Mouse (Mus musculus) lung, embryonic 16.5 days (tissue): ENCODE data around the gene Cttn. TPM values are rescaled to one million over a fixed set of nuclear protein-coding genes. Genes with fewer than 3 reads are reported as not detected.

ENCODE experiments used
- ATAC-seq: fragments of 200-750 bp; cut with Nextera tagmentation; 2 replicates; pipeline ENCODE4 v1.8.0; 2017; ENCODE audit warnings: low read depth, mild to moderate bottlenecking, moderate library complexity
- H3K27ac ChIP-seq: fragments of 300-500 bp; sonication (generic); 2 replicates; pipeline ENCODE4 v1.5.1; 2014; ENCODE audit warnings: mild to moderate bottlenecking, control low read depth, low read length
- H3K27me3 ChIP-seq: fragments of 300-500 bp; sonication (generic); 2 replicates; pipeline ENCODE4 v1.6.1; 2014; ENCODE audit warnings: low read depth, low read length, mixed read lengths; ENCODE audit not compliant: control insufficient read depth, insufficient read depth
- H3K36me3 ChIP-seq: fragments of 300-500 bp; sonication (generic); 2 replicates; pipeline ENCODE4 v1.6.1; 2014; ENCODE audit warnings: low read length; ENCODE audit not compliant: control insufficient read depth, insufficient read depth
- H3K4me1 ChIP-seq: fragments of 300-500 bp; sonication (generic); replicated peaks from 2 replicates; pipeline ENCODE4 v1.6.1; 2014; ENCODE audit warnings: low read length, mixed read lengths; ENCODE audit not compliant: control insufficient read depth, insufficient read depth
- H3K4me2 ChIP-seq: fragments of 300-500 bp; sonication (generic); 2 replicates; pipeline ENCODE4 v1.6.1; 2014; ENCODE audit warnings: low read depth, low read length, control low read depth
- H3K4me3 ChIP-seq: fragments of 300-500 bp; sonication (generic); 2 replicates; pipeline ENCODE4 v1.5.1; 2014; ENCODE audit warnings: mild to moderate bottlenecking, low read length, control low read depth
- H3K9ac ChIP-seq: fragments of 300-500 bp; sonication (generic); 2 replicates; pipeline ENCODE4 v1.6.1; 2014; ENCODE audit warnings: low read length, control low read depth
- H3K9me3 ChIP-seq: fragments of 300-500 bp; sonication (generic); 2 replicates; pipeline ENCODE4 v1.6.1; 2016; ENCODE audit warnings: low read length; ENCODE audit not compliant: control insufficient read depth
- WGBS: fragments of 180-500 bp; shearing (Covaris S2); extraction: QIAGEN DNeasy Blood & Tissue Kit; methylation state at CpG from one replicate; pipeline ENCODE4 v1.1.7; 2014; 5-methylcytosine and 5-hydroxymethylcytosine counted together
- polyA plus RNA-seq: library from polyadenylated mRNA; unstranded; fragments of >200 nt; fragmentation: Nextera tagmentation; extraction: Ambion mirVana; gene quantifications from 2 replicates; pipeline ENCODE4 v1.2.1, GENCODE M21; 2015

Gene Cttn
- polyA plus RNA-seq, 1 experiment from 2014 or later = 178 TPM

DNA sequence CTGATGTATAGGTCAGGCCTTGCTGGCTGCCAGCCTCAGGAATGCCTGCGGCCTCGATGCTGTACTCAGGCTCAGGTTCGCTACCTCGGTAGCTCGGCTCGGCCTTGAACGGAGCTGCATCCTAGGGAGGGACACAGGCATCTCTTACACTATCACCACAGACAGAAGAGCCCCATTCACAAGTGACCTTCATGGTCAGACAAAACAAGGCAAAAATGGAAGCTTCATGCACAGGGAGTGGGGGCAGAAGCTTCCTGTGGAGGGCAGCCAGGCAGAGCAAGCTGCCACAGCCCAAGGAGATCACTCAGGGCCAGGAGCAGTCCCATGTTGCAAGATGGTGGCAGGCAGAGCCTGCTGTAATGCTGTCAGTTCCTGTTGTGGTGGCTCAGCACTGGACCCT lies 32.0 kb downstream of the Cttn start:
- WGBS = 95% methylated on average over 7 of the region's 7 CpGs
- Histone ChIP-seq H3K36me3 (peaks cover 59% of the 10 kb centered on the region), H3K27me3 (no peaks in the 10 kb centered on the region), H3K27ac (no peak overlapping the region), H3K4me2 (no peak overlapping the region), H3K9ac (no peak overlapping the region), H3K4me1 (no peaks in the 10 kb centered on the region), H3K9me3 (no peaks in the 10 kb centered on the region), H3K4me3 (no peak overlapping the region)
- no peak for ATAC-seq

DNA sequence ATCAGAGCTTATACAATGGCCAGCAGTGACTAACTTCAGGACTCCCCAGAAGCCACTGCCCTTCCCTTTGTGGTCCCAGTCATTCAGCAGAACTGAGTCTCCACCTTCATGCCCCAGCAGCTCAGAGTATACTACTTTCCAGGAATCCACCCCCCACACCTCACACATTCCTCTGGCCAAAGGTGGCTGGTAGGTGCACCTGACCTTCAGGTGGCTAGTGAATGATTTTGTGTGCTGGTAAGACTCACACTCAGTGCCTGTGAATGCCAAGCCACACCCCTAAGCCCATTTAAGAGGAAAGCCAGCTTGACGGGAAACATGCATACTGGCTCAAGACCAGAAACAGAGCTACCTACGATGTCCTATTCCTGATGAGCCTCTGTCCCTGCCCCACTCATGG lies 37.9 kb downstream of the Cttn start:
- H3K4me2 ChIP-seq = no peak overlapping the region
- no peak overlapping the region for H3K4me3 ChIP-seq
- 50% methylated on average over 2 of the region's 2 CpGs for WGBS
- H3K36me3 ChIP-seq = peaks cover 17% of the 10 kb centered on the region
- ATAC-seq = no peak
- H3K27me3 ChIP-seq = no peaks in the 10 kb centered on the region
- H3K4me1 ChIP-seq = no peaks in the 10 kb centered on the region
- H3K9ac ChIP-seq = no peak overlapping the region
- no peak overlapping the region for H3K27ac ChIP-seq
- no peaks in the 10 kb centered on the region for H3K9me3 ChIP-seq

DNA sequence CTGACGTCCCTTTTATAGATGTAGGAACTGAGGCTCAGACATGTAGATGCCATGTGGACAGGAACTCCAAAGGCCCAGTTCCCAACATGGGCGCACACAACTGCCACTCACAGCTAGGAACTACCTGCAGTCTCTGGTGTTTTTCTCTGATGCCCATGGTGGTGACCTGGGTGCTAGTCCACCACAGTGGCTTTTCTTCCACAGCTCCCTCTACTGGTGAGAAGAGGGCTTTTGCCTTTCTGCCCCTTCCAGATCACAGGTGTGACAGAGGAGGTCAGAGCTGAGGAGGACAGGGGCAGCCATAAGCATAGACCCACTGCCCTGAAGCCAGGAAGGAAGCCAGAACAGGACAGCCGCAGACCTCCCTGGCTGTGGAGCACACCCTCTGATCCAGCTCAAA lies 43.3 kb downstream of the Cttn start:
- H3K36me3 ChIP-seq = no peaks in the 10 kb centered on the region
- 0 out of 2 replicates have a peak, but pooled peaks cover 3% of the 10 kb centered on the region for H3K4me1 ChIP-seq
- no peak for ATAC-seq
- 83% methylated on average over 3 of the region's 3 CpGs for WGBS
- no peak overlapping the region for H3K4me2 ChIP-seq
- no peaks in the 10 kb centered on the region for H3K27me3 ChIP-seq
- H3K9me3 ChIP-seq = no peaks in the 10 kb centered on the region
- H3K27ac ChIP-seq = no peak overlapping the region
- H3K4me3 ChIP-seq = no peak overlapping the region
- no peak overlapping the region for H3K9ac ChIP-seq

DNA sequence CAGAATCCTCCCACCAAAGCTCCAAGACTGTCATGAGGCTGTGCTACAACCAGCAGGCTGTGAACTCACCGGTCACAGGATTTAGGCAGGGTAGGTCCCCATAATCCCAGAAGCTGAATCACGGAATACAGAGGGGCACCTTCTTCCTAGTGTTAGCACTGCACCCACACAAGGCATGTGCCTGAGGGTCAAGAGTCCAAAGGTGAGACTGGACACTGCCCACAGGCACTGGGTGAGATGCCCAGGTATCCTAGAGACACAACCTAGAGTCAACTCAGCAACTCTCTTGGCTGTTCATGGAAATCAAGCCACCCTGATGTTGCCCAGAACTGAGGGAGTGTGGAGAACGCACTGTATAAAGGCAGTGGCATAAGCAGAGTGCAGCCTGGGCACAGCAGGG lies 44.2 kb downstream of the Cttn start:
- ATAC-seq = no peak
- no peaks in the 10 kb centered on the region for H3K36me3 ChIP-seq
- 75% methylated on average over 3 of the region's 3 CpGs for WGBS
- no peak overlapping the region for H3K4me3 ChIP-seq
- no peaks in the 10 kb centered on the region for H3K9me3 ChIP-seq
- no peak overlapping the region for H3K27ac ChIP-seq
- H3K9ac ChIP-seq = no peak overlapping the region
- no peaks in the 10 kb centered on the region for H3K27me3 ChIP-seq
- no peak overlapping the region for H3K4me2 ChIP-seq
- H3K4me1 ChIP-seq = 0 out of 2 replicates have a peak, but pooled peaks cover 3% of the 10 kb centered on the region

DNA sequence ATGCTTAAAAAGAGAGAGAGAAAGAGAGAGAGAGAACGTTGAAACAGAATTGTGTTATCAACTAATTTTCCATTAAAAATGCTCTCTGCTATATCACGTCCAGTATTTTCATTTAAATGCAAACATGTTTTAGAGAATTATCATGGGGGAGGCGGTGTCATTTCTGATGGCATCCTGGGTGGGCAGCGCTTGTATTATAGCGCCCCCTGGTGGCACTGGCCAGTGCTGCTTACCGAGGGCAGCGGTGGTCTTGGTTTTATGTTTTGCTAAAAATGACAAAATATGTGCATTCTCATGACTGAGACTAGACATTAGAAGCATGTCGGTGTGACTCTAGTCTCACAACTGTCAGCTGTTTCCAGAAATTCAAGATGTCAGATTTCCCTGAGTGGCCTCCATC lies 44.9 kb downstream of the Cttn start:
- Histone ChIP-seq H3K4me1 (0 out of 2 replicates have a peak, but pooled peaks cover 3% of the 10 kb centered on the region), H3K9ac (no peak overlapping the region), H3K27me3 (no peaks in the 10 kb centered on the region), H3K36me3 (no peaks in the 10 kb centered on the region), H3K27ac (no peak overlapping the region), H3K9me3 (no peaks in the 10 kb centered on the region), H3K4me2 (no peak overlapping the region), H3K4me3 (no peak overlapping the region)
- no peak for ATAC-seq
- WGBS = 7% methylated on average over 8 of the region's 8 CpGs

DNA sequence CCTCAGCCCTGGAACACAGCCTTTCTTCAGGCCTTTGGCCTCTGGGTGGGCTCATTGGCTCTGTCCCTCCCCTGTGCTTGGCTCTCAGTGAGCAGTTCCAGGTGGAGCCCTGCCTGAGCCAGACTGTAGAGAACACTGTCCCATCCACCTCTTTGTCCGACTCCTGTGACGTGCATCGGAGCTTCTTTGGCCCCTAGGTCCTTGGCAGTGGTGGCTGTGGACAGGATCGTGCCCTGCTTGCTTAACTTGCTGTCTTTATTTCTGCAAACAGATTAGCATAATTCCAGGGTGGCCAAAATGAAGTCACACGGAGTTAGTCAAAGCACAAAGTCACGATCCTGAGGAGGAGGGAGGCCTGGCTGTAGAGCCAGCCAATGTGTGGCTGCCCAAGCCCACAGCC lies 49.3 kb downstream of the Cttn start:
- H3K36me3 ChIP-seq = no peaks in the 10 kb centered on the region
- H3K9me3 ChIP-seq = no peaks in the 10 kb centered on the region
- H3K27me3 ChIP-seq = no peaks in the 10 kb centered on the region
- no peak overlapping the region for H3K4me3 ChIP-seq
- 71% methylated on average over 6 of the region's 6 CpGs for WGBS
- no peak overlapping the region for H3K4me2 ChIP-seq
- no peak overlapping the region for H3K9ac ChIP-seq
- peaks cover 15% of the 10 kb centered on the region for H3K4me1 ChIP-seq
- H3K27ac ChIP-seq = no peak overlapping the region
- no peak for ATAC-seq

DNA sequence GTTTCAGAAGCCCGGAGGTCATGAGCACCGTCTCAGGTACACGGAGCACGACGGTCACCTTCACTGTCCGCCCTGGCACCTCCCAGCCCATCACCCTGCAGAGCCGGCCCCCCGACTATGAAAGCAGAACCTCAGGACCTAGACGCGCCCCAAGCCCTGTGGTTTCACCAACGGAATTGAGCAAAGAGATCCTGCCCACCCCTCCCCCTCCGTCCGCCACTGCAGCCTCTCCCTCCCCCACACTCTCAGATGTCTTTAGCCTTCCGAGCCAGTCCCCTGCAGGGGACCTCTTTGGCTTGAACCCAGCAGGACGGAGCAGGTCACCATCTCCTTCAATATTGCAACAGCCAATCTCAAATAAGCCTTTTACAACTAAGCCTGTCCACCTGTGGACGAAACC lies 50.3 kb downstream of the Cttn start:
- Histone ChIP-seq H3K27ac (no peak overlapping the region), H3K4me1 (peaks cover 15% of the 10 kb centered on the region), H3K27me3 (no peaks in the 10 kb centered on the region), H3K9ac (no peak overlapping the region), H3K4me3 (no peak overlapping the region), H3K4me2 (no peak overlapping the region), H3K9me3 (no peaks in the 10 kb centered on the region), H3K36me3 (no peaks in the 10 kb centered on the region)
- ATAC-seq = no peak
- 21% methylated on average over 16 of the region's 16 CpGs for WGBS

DNA sequence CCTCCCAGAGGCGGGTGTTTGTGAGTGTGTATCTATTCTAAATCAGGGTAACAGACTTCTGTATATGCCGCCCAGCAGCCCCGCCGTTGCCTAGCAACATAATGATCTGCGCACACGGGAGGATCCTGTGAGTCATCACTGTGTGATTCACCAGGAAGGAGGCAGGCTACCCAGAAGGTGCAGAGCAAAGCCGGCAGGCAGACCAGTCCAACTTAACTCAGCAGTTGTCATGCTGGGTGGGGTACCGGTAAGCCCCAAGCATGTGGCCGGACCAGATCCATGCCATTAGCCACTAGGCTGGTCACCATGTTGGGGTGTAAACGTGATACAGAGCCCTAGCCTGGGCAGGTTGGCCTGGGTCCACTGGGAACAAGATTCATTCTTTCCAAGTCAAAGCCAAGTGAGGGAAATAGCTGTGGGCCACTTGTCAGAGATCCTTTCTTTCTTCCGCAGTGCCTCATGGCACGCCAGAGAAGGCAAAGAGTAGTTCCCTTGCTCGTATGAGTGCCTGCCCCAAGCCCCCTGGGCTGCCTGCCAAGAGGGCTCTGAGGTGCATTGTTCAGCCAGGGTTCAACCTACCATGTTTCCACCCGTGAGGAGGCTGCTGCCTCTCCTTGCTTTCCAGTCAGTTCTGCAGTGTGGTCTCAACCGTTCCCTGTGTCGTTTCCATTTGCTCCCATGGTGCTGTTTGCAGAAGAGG lies 53.0 kb downstream of the Cttn start:
- 25% methylated on average over 16 of the region's 16 CpGs for WGBS
- 0 out of 2 replicates have a peak overlapping the region, but pooled peaks have one; percentile 1 for H3K4me2 ChIP-seq
- H3K4me1 ChIP-seq = peaks cover 15% of the 10 kb centered on the region
- peak overlapping the region; percentile 77 for H3K27ac ChIP-seq
- H3K9ac ChIP-seq = no peak overlapping the region
- H3K9me3 ChIP-seq = no peaks in the 10 kb centered on the region
- no peaks in the 10 kb centered on the region for H3K27me3 ChIP-seq
- H3K4me3 ChIP-seq = no peak overlapping the region
- ATAC-seq = peak; percentile 62
- no peaks in the 10 kb centered on the region for H3K36me3 ChIP-seq

DNA sequence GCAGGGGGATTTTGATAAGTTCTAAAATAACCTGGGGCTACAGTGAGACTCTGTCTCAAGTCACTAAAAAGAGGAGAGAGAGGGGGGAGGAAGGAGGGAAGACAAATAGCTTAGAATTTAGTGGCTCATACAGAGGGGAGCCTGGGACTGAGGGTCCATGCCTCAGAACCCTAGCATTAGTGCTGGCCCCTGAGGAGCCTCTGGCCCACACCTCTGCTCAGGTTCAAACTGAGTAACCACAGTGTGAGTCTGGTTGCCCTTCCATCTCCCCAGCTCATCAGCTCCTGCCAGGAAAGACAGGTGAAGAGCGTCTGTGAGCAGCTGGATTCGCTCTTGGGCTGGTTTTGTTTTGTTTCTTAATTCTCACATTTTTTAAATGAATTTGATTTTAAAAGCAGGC lies 53.6 kb downstream of the Cttn start:
- H3K36me3 ChIP-seq = no peaks in the 10 kb centered on the region
- H3K9me3 ChIP-seq = no peaks in the 10 kb centered on the region
- no peak overlapping the region for H3K4me3 ChIP-seq
- 57% methylated on average over 2 of the region's 2 CpGs for WGBS
- no peak overlapping the region for H3K27ac ChIP-seq
- H3K4me1 ChIP-seq = peaks cover 15% of the 10 kb centered on the region
- H3K27me3 ChIP-seq = no peaks in the 10 kb centered on the region
- no peak overlapping the region for H3K9ac ChIP-seq
- no peak for ATAC-seq
- no peak overlapping the region for H3K4me2 ChIP-seq

DNA sequence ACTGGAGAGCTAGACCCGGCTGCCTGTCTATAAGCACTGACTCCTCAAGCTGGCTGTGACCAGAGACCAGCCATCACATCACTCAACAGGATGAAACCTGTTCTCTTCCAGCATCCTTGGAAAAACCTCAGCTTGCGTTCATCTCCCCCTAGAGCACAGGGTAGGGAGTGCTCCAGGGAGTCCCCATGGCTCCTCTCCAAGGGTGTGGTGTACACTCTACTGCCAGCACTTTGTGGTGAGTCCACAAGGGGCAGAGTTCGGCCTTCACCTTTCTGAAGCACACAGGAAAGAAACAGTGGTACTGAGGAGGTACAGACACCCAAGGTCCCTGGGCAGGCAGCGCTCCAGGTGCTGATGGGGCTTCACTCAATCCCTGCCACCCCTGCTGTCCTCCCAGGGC lies 55.0 kb downstream of the Cttn start:
- H3K27me3 ChIP-seq = no peaks in the 10 kb centered on the region
- H3K9ac ChIP-seq = no peak overlapping the region
- H3K27ac ChIP-seq = no peak overlapping the region
- 72% methylated on average over 4 of the region's 4 CpGs for WGBS
- peaks cover 15% of the 10 kb centered on the region for H3K4me1 ChIP-seq
- H3K4me3 ChIP-seq = no peak overlapping the region
- H3K36me3 ChIP-seq = no peaks in the 10 kb centered on the region
- H3K4me2 ChIP-seq = no peak overlapping the region
- no peak for ATAC-seq
- no peaks in the 10 kb centered on the region for H3K9me3 ChIP-seq
